Mouse (Mus musculus): ENCODE results near the gene Gja5.

GRCm38 (mm10) chr3:96872501-96872900 lies 32.0 kb upstream of the Gja5 start:
- TF ChIP-seq POLR2A (IDR thresholded peaks at IDR 0.05; ENCODE audit: borderline replicate concordance, control insufficient read depth, low read depth, low read length) (no peak), CTCF (IDR thresholded peaks at IDR 0.05; ENCODE audit: control insufficient read depth, insufficient read depth, low read length) (no peak)

Data from bone marrow, adult 2 months (tissue).